Mouse (Mus musculus): ENCODE data around the gene Cela1. TPM values are rescaled to one million over a fixed set of nuclear protein-coding genes. Genes with fewer than 3 reads are reported as not detected.

The Cela1 gene
- 2.4 and 3.4 TPM in 2 replicates for polyA plus RNA-seq (2011; ENCODE audit: insufficient read length, low read depth, missing spikeins)

DNA sequence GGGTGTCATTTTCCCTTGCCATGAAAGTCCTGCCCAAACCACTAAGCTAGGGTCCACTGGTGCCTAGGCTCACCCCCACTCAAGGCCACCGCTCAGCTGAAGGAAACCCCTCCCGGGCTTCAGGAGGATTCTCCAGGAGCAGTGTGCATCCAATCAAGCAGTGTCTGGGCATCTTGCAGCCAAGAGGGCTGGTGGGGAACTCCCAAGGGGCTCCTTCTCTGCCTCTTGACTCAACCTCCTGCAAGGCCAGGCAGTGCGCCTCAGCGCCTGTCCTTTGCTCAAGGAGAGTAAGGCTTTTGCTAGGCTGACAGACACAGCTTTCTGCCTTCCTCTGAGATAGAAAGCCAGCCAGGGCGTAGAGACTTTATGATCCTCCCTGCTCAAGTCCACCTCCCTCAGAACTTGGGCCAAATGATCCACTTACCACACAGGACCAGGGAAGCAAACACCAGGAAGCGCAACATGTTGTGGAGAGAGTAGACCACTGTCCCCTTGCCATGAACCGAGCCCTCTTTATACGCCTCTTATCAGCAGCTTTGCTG, at the start of gene Cela1:
Gene Cela1 (minus strand): TSS at position 492 of the 542 bp plus-strand sequence.
- Histone ChIP-seq H3K4me1 (ENCODE audit: control insufficient read depth, insufficient read depth, low read length) (peaks cover 8% of the 10 kb centered on the region; the same call in 1 of the 2 replicates), H3K27ac (ENCODE audit: insufficient read depth, low read length) (no peak within 1 kb of the TSS), H3K4me3 (ENCODE audit: insufficient read depth, low read length) (no peak within 1 kb of the TSS)
- TF ChIP-seq CTCF (IDR thresholded peaks at IDR 0.05; ENCODE audit: borderline replicate concordance, insufficient read depth, low read length) (no peak), POLR2A (IDR thresholded peaks at IDR 0.05; ENCODE audit: low read depth, low read length) (no peak)

DNA sequence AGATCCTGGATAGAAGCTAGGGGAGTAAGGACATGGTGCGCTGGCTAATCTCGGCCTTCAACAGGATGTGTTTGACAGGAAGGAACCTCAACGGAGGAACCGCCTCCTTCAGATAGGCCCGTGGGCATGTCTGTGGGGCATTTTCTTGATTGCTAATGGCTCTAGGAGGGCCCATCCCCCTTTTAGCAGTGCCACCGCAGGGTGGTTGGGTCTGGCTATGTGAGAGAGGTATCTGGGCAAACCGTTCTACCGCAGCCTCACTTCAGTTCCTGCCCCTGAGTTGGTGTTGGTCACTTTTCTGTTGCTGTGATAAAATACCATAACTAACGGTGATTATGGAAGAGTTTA, 48.2 kb upstream of the Cela1 start:
- no peak for TF ChIP-seq CTCF (IDR thresholded peaks at IDR 0.05; ENCODE audit: borderline replicate concordance, insufficient read depth, low read length)
- TF ChIP-seq POLR2A (IDR thresholded peaks at IDR 0.05; ENCODE audit: low read depth, low read length), result no peak
- Histone ChIP-seq H3K4me3 (ENCODE audit: insufficient read depth, low read length) (no peak overlapping the region), H3K4me1 (ENCODE audit: control insufficient read depth, insufficient read depth, low read length) (no peaks in the 10 kb centered on the region), H3K27ac (ENCODE audit: insufficient read depth, low read length) (no peak overlapping the region)

DNA sequence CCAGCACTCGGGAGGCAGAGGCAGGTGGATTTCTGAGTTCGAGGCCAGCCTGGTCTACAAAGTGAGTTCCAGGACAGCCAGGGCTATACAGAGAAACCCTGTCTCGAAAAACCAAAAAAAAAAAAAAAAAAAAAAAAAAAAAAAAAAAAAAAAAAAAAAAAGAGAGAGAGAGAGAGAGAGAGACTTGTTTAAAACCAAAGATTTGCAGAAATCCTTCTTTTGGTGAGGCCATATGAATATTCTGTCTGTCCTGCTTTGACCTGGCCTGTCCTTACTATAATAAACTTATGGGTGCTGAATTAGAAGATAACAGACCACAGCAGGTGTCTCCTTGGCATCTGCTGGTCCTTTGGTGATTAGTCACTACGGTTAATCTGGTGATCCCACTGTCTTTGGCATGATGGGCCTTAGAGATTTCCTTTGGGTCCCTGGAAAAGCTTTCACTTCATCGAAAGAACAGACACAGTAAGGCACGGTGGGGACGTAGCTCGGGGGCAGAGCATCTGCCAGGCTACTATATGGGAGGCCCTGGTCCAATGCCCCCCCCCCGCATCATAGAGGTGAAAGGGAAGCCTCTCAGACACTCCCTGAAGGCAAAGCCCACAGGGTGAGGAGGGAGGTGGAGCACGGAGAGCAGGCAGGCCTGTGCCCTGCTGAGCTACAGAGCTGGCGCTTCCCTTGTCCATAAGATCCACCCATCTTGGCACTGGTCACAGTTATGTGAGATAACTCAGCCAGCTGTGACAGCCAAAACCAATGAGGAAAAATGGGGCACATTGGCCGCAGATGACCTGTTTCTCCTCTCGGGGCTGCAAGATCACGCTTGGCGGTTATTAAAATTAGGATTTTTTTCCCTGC, 47.6 kb upstream of the Cela1 start:
- Histone ChIP-seq H3K4me1 (ENCODE audit: control insufficient read depth, insufficient read depth, low read length) (no peaks in the 10 kb centered on the region), H3K4me3 (ENCODE audit: insufficient read depth, low read length) (no peak overlapping the region), H3K27ac (ENCODE audit: insufficient read depth, low read length) (no peak overlapping the region)
- no peak for TF ChIP-seq CTCF (IDR thresholded peaks at IDR 0.05; ENCODE audit: borderline replicate concordance, insufficient read depth, low read length)
- no peak for TF ChIP-seq POLR2A (IDR thresholded peaks at IDR 0.05; ENCODE audit: low read depth, low read length)

DNA sequence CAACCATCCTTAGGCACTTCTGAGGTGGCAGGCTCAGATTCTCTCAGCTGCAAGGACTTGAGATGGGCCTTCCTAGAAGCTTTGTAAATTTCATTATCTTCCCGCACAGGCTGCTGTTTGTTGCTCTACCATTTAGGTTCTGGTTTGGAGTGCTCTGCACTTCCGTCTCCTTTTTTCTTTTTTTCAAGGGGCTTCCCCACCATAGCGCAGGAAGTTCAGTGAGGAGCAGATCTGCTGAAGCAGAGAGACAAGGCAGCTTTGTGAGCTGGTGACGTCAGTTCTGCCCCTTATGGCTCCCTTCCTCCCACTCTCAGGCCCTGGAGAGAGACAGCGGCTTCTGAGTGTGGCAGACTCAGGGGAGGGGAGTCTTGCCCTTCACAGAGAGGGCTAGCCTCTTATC, 44.9 kb upstream of the Cela1 start:
- no peaks in the 10 kb centered on the region for H3K4me1 ChIP-seq (ENCODE audit: control insufficient read depth, insufficient read depth, low read length)
- TF ChIP-seq CTCF (IDR thresholded peaks at IDR 0.05; ENCODE audit: borderline replicate concordance, insufficient read depth, low read length), result no peak
- no peak for TF ChIP-seq POLR2A (IDR thresholded peaks at IDR 0.05; ENCODE audit: low read depth, low read length)
- no peak overlapping the region for H3K4me3 ChIP-seq (ENCODE audit: insufficient read depth, low read length)
- H3K27ac ChIP-seq (ENCODE audit: insufficient read depth, low read length), result no peak overlapping the region

DNA sequence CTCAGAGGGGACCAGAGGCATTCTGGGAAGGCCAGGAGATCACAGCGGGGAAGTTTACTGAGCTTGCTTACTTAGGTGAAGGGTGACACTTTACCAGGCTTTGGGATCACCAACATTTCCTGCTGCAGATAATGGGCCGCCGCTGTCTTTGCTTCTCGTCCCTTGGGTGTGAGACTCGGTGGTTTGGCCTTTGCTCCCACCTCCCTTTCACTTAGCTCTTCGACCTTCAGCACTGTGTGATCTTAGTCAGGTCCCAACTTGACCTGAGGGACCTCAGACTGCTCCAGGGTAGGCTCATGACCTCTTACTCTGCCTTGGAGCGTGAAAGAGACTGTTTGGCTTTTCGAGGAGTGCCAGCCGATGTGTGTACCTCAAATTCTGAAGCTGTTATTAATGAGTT, 43.4 kb upstream of the Cela1 start:
- Histone ChIP-seq H3K4me1 (ENCODE audit: control insufficient read depth, insufficient read depth, low read length) (no peaks in the 10 kb centered on the region), H3K27ac (ENCODE audit: insufficient read depth, low read length) (no peak overlapping the region), H3K4me3 (ENCODE audit: insufficient read depth, low read length) (no peak overlapping the region)
- TF ChIP-seq POLR2A (IDR thresholded peaks at IDR 0.05; ENCODE audit: low read depth, low read length), result no peak
- TF ChIP-seq CTCF (IDR thresholded peaks at IDR 0.05; ENCODE audit: borderline replicate concordance, insufficient read depth, low read length), result no peak

DNA sequence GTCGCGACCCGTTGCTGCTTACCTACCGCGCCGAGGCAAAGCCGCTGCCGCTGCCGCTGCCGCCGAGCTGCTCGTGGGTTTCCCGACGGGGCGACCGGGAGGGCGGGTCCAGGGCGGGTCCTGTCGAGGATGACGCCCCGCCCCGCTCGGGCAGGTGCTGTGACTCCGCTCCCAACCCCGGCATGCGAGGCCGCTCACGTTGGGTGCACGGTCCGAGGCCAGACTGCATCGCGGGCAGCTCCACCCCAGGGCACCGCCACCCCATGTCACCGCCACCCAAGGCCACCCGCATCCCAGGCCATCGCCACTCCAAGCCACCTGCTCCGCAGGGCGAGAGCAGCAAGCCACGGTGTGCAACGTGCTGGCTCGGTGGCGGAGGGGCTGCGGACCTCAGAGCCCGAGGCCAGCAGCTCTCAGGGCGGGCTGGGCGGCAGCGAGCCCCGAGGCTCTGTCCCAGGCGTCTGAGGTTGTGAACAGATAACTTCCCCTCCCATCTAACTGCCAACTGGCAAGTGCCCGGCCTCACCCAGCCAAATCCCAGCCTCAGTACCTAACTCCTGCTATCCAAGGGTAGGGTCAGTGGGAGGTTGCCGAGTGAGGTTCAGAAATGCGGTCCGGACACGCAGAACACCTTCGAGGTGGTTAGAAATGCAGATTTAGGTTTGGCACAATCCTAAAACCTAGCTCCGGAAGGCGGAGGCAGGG, 41.7 kb upstream of the Cela1 start, which contains the start of gene Galnt6:
Gene Galnt6 (minus strand): TSS at position 96 of the 705 bp plus-strand sequence.
- no peak within 1 kb of the TSS for H3K27ac ChIP-seq (ENCODE audit: insufficient read depth, low read length)
- no peak for TF ChIP-seq POLR2A (IDR thresholded peaks at IDR 0.05; ENCODE audit: low read depth, low read length)
- no peak for TF ChIP-seq CTCF (IDR thresholded peaks at IDR 0.05; ENCODE audit: borderline replicate concordance, insufficient read depth, low read length)
- no peaks in the 10 kb centered on the region for H3K4me1 ChIP-seq (ENCODE audit: control insufficient read depth, insufficient read depth, low read length)
- no peak within 1 kb of the TSS for H3K4me3 ChIP-seq (ENCODE audit: insufficient read depth, low read length)

DNA sequence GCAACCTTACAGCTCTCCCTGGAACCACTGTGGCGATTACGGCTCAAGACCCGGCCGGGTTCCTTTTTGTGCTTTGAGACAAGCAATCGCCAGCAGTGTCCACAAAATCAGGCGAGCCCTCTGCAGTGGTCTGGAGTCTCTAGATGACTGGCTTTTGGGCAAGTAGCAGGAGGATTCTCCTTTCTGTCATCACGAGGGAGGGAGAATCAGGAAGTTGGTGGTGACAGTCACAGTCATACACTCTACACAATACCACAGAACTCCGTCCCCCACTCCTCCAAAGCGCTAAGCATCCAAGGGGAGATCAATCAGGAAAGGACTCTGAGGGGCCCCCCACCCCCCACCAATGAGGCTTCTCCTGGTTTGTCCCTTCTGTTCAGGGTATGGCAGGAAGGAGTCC, 40.9 kb upstream of the Cela1 start:
- no peak overlapping the region for H3K4me3 ChIP-seq (ENCODE audit: insufficient read depth, low read length)
- H3K4me1 ChIP-seq (ENCODE audit: control insufficient read depth, insufficient read depth, low read length), result no peaks in the 10 kb centered on the region
- no peak overlapping the region for H3K27ac ChIP-seq (ENCODE audit: insufficient read depth, low read length)
- TF ChIP-seq CTCF (IDR thresholded peaks at IDR 0.05; ENCODE audit: borderline replicate concordance, insufficient read depth, low read length), result no peak
- TF ChIP-seq POLR2A (IDR thresholded peaks at IDR 0.05; ENCODE audit: low read depth, low read length), result no peak

DNA sequence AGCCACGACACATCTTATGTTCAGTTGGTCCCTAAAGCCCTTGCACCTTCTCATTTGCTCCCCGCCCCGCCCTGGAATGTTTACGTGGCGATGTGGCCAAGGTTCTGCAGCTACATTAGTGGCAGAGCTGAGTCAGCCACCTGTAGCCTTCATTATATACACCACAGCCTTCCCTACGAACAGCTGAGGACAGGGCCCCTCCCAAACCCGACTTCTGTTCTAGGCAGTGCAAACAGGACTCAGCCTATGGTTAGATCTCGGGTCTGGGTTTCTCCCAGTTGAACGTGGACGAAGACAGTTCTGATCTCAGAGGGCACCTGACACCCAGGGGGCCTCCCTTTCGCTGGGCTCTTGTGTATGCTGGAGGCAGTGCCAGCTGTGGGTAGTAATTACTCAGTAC, 40.1 kb upstream of the Cela1 start:
- H3K27ac ChIP-seq (ENCODE audit: insufficient read depth, low read length), result no peak overlapping the region
- H3K4me1 ChIP-seq (ENCODE audit: control insufficient read depth, insufficient read depth, low read length), result no peaks in the 10 kb centered on the region
- TF ChIP-seq CTCF (IDR thresholded peaks at IDR 0.05; ENCODE audit: borderline replicate concordance, insufficient read depth, low read length) (no peak), POLR2A (IDR thresholded peaks at IDR 0.05; ENCODE audit: low read depth, low read length) (no peak)
- H3K4me3 ChIP-seq (ENCODE audit: insufficient read depth, low read length), result no peak overlapping the region

DNA sequence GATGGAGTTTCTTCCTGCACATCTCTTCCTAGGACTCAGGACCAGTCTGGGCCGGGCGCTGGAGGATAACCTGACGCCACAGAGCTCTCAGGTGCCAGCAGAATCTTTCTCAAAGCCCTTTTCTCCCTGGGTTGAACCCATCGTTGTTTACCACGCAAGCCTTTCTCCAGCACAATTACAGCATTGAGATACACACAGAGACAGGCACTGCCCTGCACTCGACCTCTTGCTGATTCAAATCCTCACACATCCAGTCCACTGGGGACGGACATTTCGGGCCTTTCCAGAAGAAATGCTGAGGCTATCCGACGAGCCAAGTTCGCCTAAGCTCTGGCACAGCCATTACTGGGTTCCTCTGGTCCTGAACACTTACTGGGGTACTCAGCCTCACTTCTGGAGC, 39.0 kb upstream of the Cela1 start:
- no peaks in the 10 kb centered on the region for H3K4me1 ChIP-seq (ENCODE audit: control insufficient read depth, insufficient read depth, low read length)
- TF ChIP-seq CTCF (IDR thresholded peaks at IDR 0.05; ENCODE audit: borderline replicate concordance, insufficient read depth, low read length) (no peak), POLR2A (IDR thresholded peaks at IDR 0.05; ENCODE audit: low read depth, low read length) (no peak)
- H3K4me3 ChIP-seq (ENCODE audit: insufficient read depth, low read length), result no peak overlapping the region
- no peak overlapping the region for H3K27ac ChIP-seq (ENCODE audit: insufficient read depth, low read length)

DNA sequence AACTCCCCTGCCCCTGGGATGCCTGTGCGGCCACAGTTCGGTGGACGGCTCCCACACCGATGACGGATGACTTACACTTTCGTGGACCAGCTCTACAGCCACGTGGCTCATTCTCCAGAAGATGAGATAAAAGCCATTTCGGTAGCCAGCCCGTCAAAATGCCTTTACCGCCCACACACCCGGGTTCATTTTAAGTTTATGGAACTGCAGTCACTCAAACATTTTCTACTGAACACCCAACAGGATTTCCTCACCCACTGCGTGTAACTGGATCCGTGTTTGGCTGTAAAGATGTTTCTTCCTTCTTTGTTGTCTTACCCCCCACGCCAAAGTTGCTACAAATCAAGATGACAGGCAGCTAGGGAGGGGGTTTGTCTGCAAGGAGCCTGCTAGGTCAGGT, 35.8 kb upstream of the Cela1 start:
- no peaks in the 10 kb centered on the region for H3K4me1 ChIP-seq (ENCODE audit: control insufficient read depth, insufficient read depth, low read length)

More for the DNA sequence above, 35.8 kb upstream of the Cela1 start:
- no peak overlapping the region for H3K27ac ChIP-seq (ENCODE audit: insufficient read depth, low read length)
- no peak overlapping the region for H3K4me3 ChIP-seq (ENCODE audit: insufficient read depth, low read length)
- no peak for TF ChIP-seq CTCF (IDR thresholded peaks at IDR 0.05; ENCODE audit: borderline replicate concordance, insufficient read depth, low read length)
- TF ChIP-seq POLR2A (IDR thresholded peaks at IDR 0.05; ENCODE audit: low read depth, low read length), result no peak

Measured in embryonic fibroblast, embryonic 13.5 days (primary cell).